Mouse (Mus musculus): ENCODE measurements around the gene T2.

DNA sequence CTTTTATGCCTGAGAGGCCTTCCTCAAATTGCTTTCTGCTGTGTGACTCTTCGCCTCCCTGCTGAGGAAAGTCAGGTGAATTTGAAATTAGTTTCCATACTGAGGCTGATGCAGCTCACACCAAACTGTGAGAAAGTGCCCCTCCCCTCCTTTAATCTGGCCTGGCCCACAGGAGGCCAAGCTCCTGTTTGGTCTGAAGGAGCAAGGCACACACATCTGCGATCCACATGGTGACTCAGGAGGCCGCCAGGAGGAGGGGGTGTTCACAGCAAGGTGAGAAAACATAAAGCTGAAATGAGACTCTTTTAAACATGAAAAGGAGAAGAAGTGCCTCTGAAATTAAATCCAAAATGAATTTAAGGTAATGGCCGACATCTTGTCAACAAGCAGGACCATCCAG is 40.6 kb downstream of the T2 start:
- no peak for TF ChIP-seq CTCF (IDR thresholded peaks at IDR 0.05; ENCODE audit: borderline replicate concordance, control insufficient read depth, extremely low read depth, insufficient read depth, low read length, poor library complexity)
- TF ChIP-seq POLR2A (IDR thresholded peaks at IDR 0.05; ENCODE audit: control insufficient read depth, extremely low read depth, insufficient read depth, low read length, poor library complexity) = no peak

All from thymus, adult 2 months (tissue).